ENCODE assay signal across 9 mouse cellular contexts in the genomic region with DNA sequence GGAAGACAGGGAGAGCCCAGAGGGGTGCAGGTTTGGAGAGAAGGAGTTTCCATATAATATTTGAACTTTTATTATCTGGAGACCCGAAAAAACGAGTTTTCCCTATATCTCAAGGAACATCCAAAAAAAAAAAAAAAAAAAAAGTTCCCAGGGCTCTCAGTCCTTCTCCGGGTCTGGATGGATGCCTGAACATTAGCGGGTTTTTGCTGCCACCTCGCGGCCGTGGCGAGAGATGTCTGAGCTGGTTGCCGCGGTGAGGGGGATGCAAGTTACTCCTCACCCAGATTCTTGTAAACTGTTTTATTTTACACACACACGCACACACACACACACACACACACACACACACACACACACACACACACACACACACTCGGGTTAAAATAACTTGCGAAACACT. TPM values are rescaled to one million over a fixed set of nuclear protein-coding genes. Genes with fewer than 3 reads are reported as not detected.
A peak's percentile ranks its signal among the peaks of the same experiment; 100 is the strongest.
DNase-seq lines count a peak whose midpoint lies in the region; ATAC-seq and TF ChIP-seq lines count a peak whose summit lies in the region.
"Had no signal": no experiment of that assay in that cellular context is flagged by ENCODE, and none has a peak within 500 bp of the region (broad histone marks: within the 10 kb centered on the region; RNA-seq: fewer than 3 reads in every experiment).

No protein-coding gene starts in this region.

- peak; percentile 65 for TF ChIP-seq CTCF in gastrocnemius, adult 2 months (IDR thresholded peaks at IDR 0.05)
- TF ChIP-seq CTCF in liver, postnatal 0 days (IDR thresholded peaks at IDR 0.05; ENCODE audit: low read depth) = peak; percentile 71

- no peak overlapping the region for H3K4me3 ChIP-seq in gastrocnemius, adult 2 months
- H3K4me3 ChIP-seq in liver, postnatal 0 days (ENCODE audit: low read depth, low read length) = no peak overlapping the region
- H3K4me3 ChIP-seq: liver, embryonic 15.5 days had no signal

- peaks cover 42% of the 10 kb centered on the region for H3K27me3 ChIP-seq in liver, postnatal 0 days (ENCODE audit: insufficient read depth, low read length)

- DNase-seq in CD4-positive helper T cell, adult 2 months (ENCODE audit: low read depth, low spot score) = peak; percentile 38
- peak; percentile 81 for DNase-seq in Muller cell, postnatal 12 days (ENCODE audit: inconsistent ontology term)
- peak; percentile 88 to 90 for DNase-seq in cerebellum, postnatal 25 days
- peak; percentile 73 for DNase-seq in gastrocnemius, adult 2 months
- peak; percentile 80 for DNase-seq in kidney, postnatal 14 days
- peak; percentile 83 for DNase-seq in liver, postnatal 0 days
- DNase-seq in right cerebral cortex, adult 2 months (ENCODE audit: low spot score in 2 of 2) = peak; percentile 80 to 91

- H3K4me1 ChIP-seq in liver, postnatal 0 days (ENCODE audit: insufficient read depth) = no peaks in the 10 kb centered on the region
- H3K4me1 ChIP-seq: liver, embryonic 15.5 days had no signal

- ATAC-seq in liver, postnatal 0 days = no peak
- ATAC-seq in erythroid progenitor cell, adult 5-6 weeks (replicated peaks; ENCODE audit: low FRiP score, poor library complexity, severe bottlenecking) = no peak

- H3K9me3 ChIP-seq in liver, postnatal 0 days (ENCODE audit: low read length) = no peaks in the 10 kb centered on the region
- H3K9me3 ChIP-seq: liver, embryonic 15.5 days had no signal

- 1% methylated on average over 13 of the region's 13 CpGs for WGBS in liver, postnatal 0 days (ENCODE audit: insufficient replicate concordance)

- no peak for TF ChIP-seq EP300 in liver, postnatal 0 days (IDR thresholded peaks at IDR 0.05; ENCODE audit: low read depth)

- no peak overlapping the region for H3K4me2 ChIP-seq in liver, postnatal 0 days (ENCODE audit: low read depth, low read length)
- H3K4me2 ChIP-seq: liver, embryonic 15.5 days had no signal

- no peak overlapping the region for H3K9ac ChIP-seq in liver, postnatal 0 days (replicated peaks)
- H3K9ac ChIP-seq: liver, embryonic 15.5 days had no signal

- no peaks in the 10 kb centered on the region for H3K36me3 ChIP-seq in liver, postnatal 0 days (replicated peaks; ENCODE audit: insufficient read depth, low read length)
- H3K36me3 ChIP-seq: liver, embryonic 15.5 days had no signal

- intact Hi-C loops in gastrocnemius, adult 2 months (cut with DNase I) = loop anchor here (1.0 to 10.0 kb wide), 4 partner anchors 444 to 939 kb away; no protein-coding TSS in a partner anchor

- H3K27ac ChIP-seq in gastrocnemius, adult 2 months = no peak overlapping the region
- H3K27ac ChIP-seq in liver, postnatal 0 days (ENCODE audit: low read depth) = no peak overlapping the region
- H3K27ac ChIP-seq: liver, embryonic 15.5 days had no signal

RNA-seq across cellular contexts. Expression of a gene that starts 20.2 kb away (rescaled TPM):
- total RNA-seq in gastrocnemius, adult 2 months (2021) = not detected
- not detected in 2 replicates for polyA plus RNA-seq in liver, postnatal 0 days (2015; fragmentation: Nextera tagmentation; extraction: Ambion mirVana)
- not detected in 2 replicates for total RNA-seq in erythroid progenitor cell, adult 5-6 weeks (2015; ENCODE audit: low replicate concordance)
- not detected in 2 replicates for total RNA-seq in erythroid progenitor cell, adult 5-6 weeks (2017; ENCODE audit: low replicate concordance)
- polyA plus RNA-seq: liver, embryonic 15.5 days had no signal

RNA-seq across cellular contexts. Expression of a gene that starts 54.5 kb away (rescaled TPM):
- total RNA-seq in gastrocnemius, adult 2 months (2021) = 10 to 100 TPM; 10.6 to 29.0 TPM
- polyA plus RNA-seq in liver, postnatal 0 days (2015; fragmentation: Nextera tagmentation; extraction: Ambion mirVana) = not detected in 2 replicates
- total RNA-seq in erythroid progenitor cell, adult 5-6 weeks (2015; ENCODE audit: low replicate concordance) = not detected in 2 replicates
- not detected in 2 replicates for total RNA-seq in erythroid progenitor cell, adult 5-6 weeks (2017; ENCODE audit: low replicate concordance)
- polyA plus RNA-seq: liver, embryonic 15.5 days had no signal

Comparison
In these comparisons a context has a peak if more than half of its experiments do, and no peak if none do; other contexts are left out.
1. DNase-seq: peak in every context shown above with its lines; median percentile 89 in cerebellum, postnatal 25 days; 86 in right cerebral cortex, adult 2 months; 83 in liver, postnatal 0 days; 81 in Muller cell, postnatal 12 days; 80 in kidney, postnatal 14 days; 73 in gastrocnemius, adult 2 months; 38 in CD4-positive helper T cell, adult 2 months.
2. RNA of a gene that starts 54.5 kb away (total RNA-seq): 10.6 to 29.0 TPM in gastrocnemius, adult 2 months; not detected in erythroid progenitor cell, adult 5-6 weeks; every median in the first group is over 10 times any median in the second.